Mouse (Mus musculus): ENCODE results near the gene Olfr156. TPM values are rescaled to one million over a fixed set of nuclear protein-coding genes. Genes with fewer than 3 reads are reported as not detected.

The Olfr156 gene
- total RNA-seq (2023) = not detected

GRCm38 (mm10) chr4:43823845-43824337 is at the start of gene Olfr156:
TSS of gene Olfr156 (minus strand) at chr4:43823895.

DNA sequence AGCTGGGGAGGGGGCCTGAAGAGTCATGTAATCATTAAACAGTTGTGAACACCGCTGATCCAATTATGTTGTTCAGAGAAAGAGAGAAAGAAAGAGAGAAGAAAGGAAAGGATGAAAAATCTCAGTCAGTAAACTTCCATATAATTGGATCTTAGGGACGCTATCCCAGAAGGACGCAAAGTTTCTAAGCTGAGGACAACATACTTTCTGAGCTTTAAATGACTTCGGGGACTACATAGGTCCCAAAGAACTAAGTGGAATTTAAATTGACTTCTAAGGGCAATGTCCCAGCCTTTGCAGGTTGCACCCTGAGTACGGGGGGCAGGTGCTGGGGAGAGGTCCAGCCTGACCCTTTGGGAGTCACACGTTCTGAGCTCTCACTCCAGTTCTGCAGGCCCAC is 27.6 kb upstream of the Olfr156 start, which contains the start of gene Olfr155:
Olfr155 (plus strand) TSS at position 301 of the 400 bp plus-strand sequence.

DNA sequence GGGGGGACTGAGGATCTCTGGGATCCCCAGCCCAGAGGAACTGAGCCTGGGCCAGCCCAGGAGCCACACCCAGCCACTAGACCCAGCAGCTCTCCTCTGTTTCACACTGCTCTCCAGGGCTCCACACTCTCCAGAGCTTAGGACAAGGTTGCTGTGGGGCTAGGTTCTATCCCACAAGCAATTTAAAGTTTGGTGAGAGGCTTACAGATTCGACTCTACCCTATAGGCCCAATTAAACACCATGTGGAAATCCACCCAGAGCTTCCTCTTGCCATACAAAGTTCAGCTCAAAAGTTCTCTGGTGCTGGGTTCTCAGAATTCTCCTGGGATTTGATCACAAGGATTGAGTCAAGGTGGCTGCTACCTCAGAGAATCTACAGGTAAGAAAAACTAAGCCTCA is 16.4 kb upstream of the Olfr156 start, which contains the start of gene Olfr157:
Olfr157 (minus strand) TSS at position 101 of the 400 bp plus-strand sequence.

DNA sequence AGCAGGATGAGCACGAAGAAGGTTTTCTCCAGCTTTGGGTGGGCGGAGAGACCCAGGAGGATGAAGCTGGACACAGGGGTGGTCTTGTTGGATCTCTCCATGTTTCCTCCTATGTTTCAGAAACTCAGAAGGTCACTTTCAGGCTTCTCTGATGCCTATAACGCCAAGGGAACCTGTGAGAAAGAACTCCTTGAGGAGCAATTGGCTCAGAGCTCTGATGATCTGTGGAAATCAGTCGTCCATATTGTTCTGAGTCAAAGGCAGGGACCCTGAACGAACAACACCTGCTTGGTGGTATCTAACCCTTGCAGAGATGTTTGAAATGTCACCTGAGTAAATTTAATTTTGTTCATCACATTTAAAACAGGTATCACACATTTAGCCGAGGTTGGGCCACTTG is 52.8 kb downstream of the Olfr156 start, which contains the start of gene Olfr159:
Olfr159 (minus strand) TSS at position 101 of the 400 bp plus-strand sequence.

Other genes with a start within 250 kb of the Olfr156 start
- 54.6 TPM for gene Rgp1, start 245.2 kb downstream of the Olfr156 start, total RNA-seq (2023)
- gene Gba2, start 245.0 kb downstream of the Olfr156 start, total RNA-seq (2023) = 29.9 TPM
- not detected for gene Msmp, start 239.4 kb downstream of the Olfr156 start, total RNA-seq (2023)
- 0.24 TPM for gene Npr2, start 192.0 kb downstream of the Olfr156 start, total RNA-seq (2023)
- gene Spag8, start 170.3 kb downstream of the Olfr156 start, total RNA-seq (2023) = not detected
- gene Hint2, start 167.4 kb downstream of the Olfr156 start, total RNA-seq (2023) = 16.0 TPM
- 2.0 TPM for gene Tmem8b, start 154.9 kb downstream of the Olfr156 start, total RNA-seq (2023)
- not detected for gene Fam221b, start 154.8 kb downstream of the Olfr156 start, total RNA-seq (2023)
- not detected for gene Olfr70, start 123.1 kb downstream of the Olfr156 start, total RNA-seq (2023)
- gene Olfr71, start 113.6 kb downstream of the Olfr156 start, total RNA-seq (2023) = not detected
- gene Hrct1, start 96.7 kb downstream of the Olfr156 start, total RNA-seq (2023) = not detected
- gene Spaar, start 93.9 kb downstream of the Olfr156 start, total RNA-seq (2023) = not detected
- not detected for gene Olfr159, start 52.9 kb downstream of the Olfr156 start, total RNA-seq (2023)
- not detected for gene Olfr157, start 16.3 kb upstream of the Olfr156 start, total RNA-seq (2023)
- not detected for gene Olfr155, start 27.7 kb upstream of the Olfr156 start, total RNA-seq (2023)
- gene Reck, start 51.6 kb upstream of the Olfr156 start, total RNA-seq (2023) = 5.8 TPM
- gene Glipr2, start 133.5 kb upstream of the Olfr156 start, total RNA-seq (2023) = 86.6 TPM
- gene Ccin, start 159.6 kb upstream of the Olfr156 start, total RNA-seq (2023) = 4.3 TPM
- gene Clta, start 180.6 kb upstream of the Olfr156 start, total RNA-seq (2023) = 161 TPM

Measured in CD8-positive naive resting alpha-beta T cell, adult 57 days (primary cell).